Mouse (Mus musculus): ENCODE data around the gene Mlf2. TPM values are rescaled to one million over a fixed set of nuclear protein-coding genes. Genes with fewer than 3 reads are reported as not detected.

Gene Mlf2
- polyA plus RNA-seq, 1 experiment from 2014 or later, result 402 TPM

- Histone ChIP-seq H3K4me3 (peak overlapping the region; percentile 97), H3K36me3 (peaks cover 24% of the 10 kb centered on the region), H3K9me3 (no peaks in the 10 kb centered on the region), H3K27me3 (ENCODE audit: insufficient read depth, poor library complexity, severe bottlenecking) (peaks cover 13% of the 10 kb centered on the region), H3K4me1 (peaks cover 77% of the 10 kb centered on the region), H3K27ac (peak overlapping the region; percentile 99)
- WGBS, result 9% methylated on average over 12 of the region's 12 CpGs
- DNase-seq (ENCODE audit: low spot score), result no peak
Measured at GRCm38 (mm10) chr6:124915942-124916694, 15.1 kb upstream of the Mlf2 start.

GRCm38 (mm10) chr6:124916695-124917517 lies 14.3 kb upstream of the Mlf2 start:
- peak overlapping the region; percentile 99 for H3K27ac ChIP-seq
- under 1% methylated on average over 67 of the region's 67 CpGs for WGBS
- H3K36me3 ChIP-seq, result peaks cover 24% of the 10 kb centered on the region
- H3K27me3 ChIP-seq (ENCODE audit: insufficient read depth, poor library complexity, severe bottlenecking), result 0 out of 2 replicates have a peak, but pooled peaks cover 8% of the 10 kb centered on the region
- peaks cover 73% of the 10 kb centered on the region for H3K4me1 ChIP-seq
- H3K4me3 ChIP-seq, result peak overlapping the region; percentile 97
- H3K9me3 ChIP-seq, result no peaks in the 10 kb centered on the region
- DNase-seq (ENCODE audit: low spot score), result peak; percentile 88

- peak overlapping the region; percentile 99 for H3K27ac ChIP-seq
- peaks cover 24% of the 10 kb centered on the region for H3K36me3 ChIP-seq
- peaks cover 71% of the 10 kb centered on the region for H3K4me1 ChIP-seq
- 4% methylated on average over 75 of the region's 89 CpGs for WGBS
- 0 out of 2 replicates have a peak, but pooled peaks cover 8% of the 10 kb centered on the region for H3K27me3 ChIP-seq (ENCODE audit: insufficient read depth, poor library complexity, severe bottlenecking)
- no peaks in the 10 kb centered on the region for H3K9me3 ChIP-seq
- peak overlapping the region; percentile 97 for H3K4me3 ChIP-seq
- peak; percentile 96 for DNase-seq (ENCODE audit: low spot score)
Measured at GRCm38 (mm10) chr6:124917518-124918330, 13.5 kb upstream of the Mlf2 start.

GRCm38 (mm10) chr6:124918331-124918690 lies 12.9 kb upstream of the Mlf2 start:
- Histone ChIP-seq H3K4me1 (peaks cover 69% of the 10 kb centered on the region), H3K9me3 (no peaks in the 10 kb centered on the region), H3K4me3 (peak overlapping the region; percentile 97), H3K36me3 (peaks cover 20% of the 10 kb centered on the region), H3K27me3 (ENCODE audit: insufficient read depth, poor library complexity, severe bottlenecking) (0 out of 2 replicates have a peak, but pooled peaks cover 6% of the 10 kb centered on the region), H3K27ac (peak overlapping the region; percentile 99)
- DNase-seq (ENCODE audit: low spot score), result no peak
- WGBS, result 11% methylated on average over 7 of the region's 7 CpGs

GRCm38 (mm10) chr6:124918890-124919627 lies 12.1 kb upstream of the Mlf2 start:
- Histone ChIP-seq H3K27ac (peak overlapping the region; percentile 99), H3K4me3 (peak overlapping the region; percentile 97), H3K4me1 (peaks cover 62% of the 10 kb centered on the region), H3K36me3 (peaks cover 13% of the 10 kb centered on the region), H3K27me3 (ENCODE audit: insufficient read depth, poor library complexity, severe bottlenecking) (no peaks in the 10 kb centered on the region), H3K9me3 (no peaks in the 10 kb centered on the region)
- no peak for DNase-seq (ENCODE audit: low spot score)
- WGBS, result 24% methylated on average over 13 of the region's 14 CpGs

GRCm38 (mm10) chr6:124919695-124920317 lies 11.4 kb upstream of the Mlf2 start, which contains the start of gene Ptms:
Gene Ptms, minus strand, starts transcription at chr6:124920103.
- 1% methylated on average over 13 of the region's 13 CpGs for WGBS
- H3K27me3 ChIP-seq (ENCODE audit: insufficient read depth, poor library complexity, severe bottlenecking), result no peaks in the 10 kb centered on the region
- peak within 1 kb of the TSS; percentile 99 for H3K27ac ChIP-seq
- H3K36me3 ChIP-seq, result peaks cover 5% of the 10 kb centered on the region
- H3K4me1 ChIP-seq, result peaks cover 56% of the 10 kb centered on the region
- DNase-seq (ENCODE audit: low spot score), result peak; percentile 99
- peak within 1 kb of the TSS; percentile 97 for H3K4me3 ChIP-seq
- H3K9me3 ChIP-seq, result no peaks in the 10 kb centered on the region

GRCm38 (mm10) chr6:124920318-124921085 lies 10.7 kb upstream of the Mlf2 start:
- Histone ChIP-seq H3K36me3 (no peaks in the 10 kb centered on the region), H3K27ac (peak overlapping the region; percentile 99), H3K9me3 (no peaks in the 10 kb centered on the region), H3K27me3 (ENCODE audit: insufficient read depth, poor library complexity, severe bottlenecking) (no peaks in the 10 kb centered on the region), H3K4me3 (peak overlapping the region; percentile 97), H3K4me1 (peaks cover 54% of the 10 kb centered on the region)
- WGBS, result 29% methylated on average over 9 of the region's 9 CpGs
- DNase-seq (ENCODE audit: low spot score), result no peak

- no peaks in the 10 kb centered on the region for H3K36me3 ChIP-seq
- DNase-seq (ENCODE audit: low spot score), result no peak
- 63% methylated on average over 4 of the region's 4 CpGs for WGBS
- peaks cover 52% of the 10 kb centered on the region for H3K4me1 ChIP-seq
- no peak overlapping the region for H3K4me3 ChIP-seq
- H3K27me3 ChIP-seq (ENCODE audit: insufficient read depth, poor library complexity, severe bottlenecking), result no peaks in the 10 kb centered on the region
- H3K27ac ChIP-seq, result peak overlapping the region; percentile 99; the same call in 1 of the 2 replicates
- H3K9me3 ChIP-seq, result no peaks in the 10 kb centered on the region
Measured at GRCm38 (mm10) chr6:124921539-124921938, 9.6 kb upstream of the Mlf2 start.

- WGBS, result 27% methylated on average over 12 of the region's 12 CpGs
- H3K4me1 ChIP-seq, result peaks cover 28% of the 10 kb centered on the region
- H3K9me3 ChIP-seq, result no peaks in the 10 kb centered on the region
- H3K27me3 ChIP-seq (ENCODE audit: insufficient read depth, poor library complexity, severe bottlenecking), result no peaks in the 10 kb centered on the region
- H3K27ac ChIP-seq, result peak overlapping the region; percentile 71
- DNase-seq (ENCODE audit: low spot score), result no peak
- 0 out of 2 replicates have a peak overlapping the region, but pooled peaks have one; percentile 27 for H3K4me3 ChIP-seq
- no peaks in the 10 kb centered on the region for H3K36me3 ChIP-seq
Measured at GRCm38 (mm10) chr6:124925173-124925793, 5.9 kb upstream of the Mlf2 start.

- no peaks in the 10 kb centered on the region for H3K36me3 ChIP-seq
- peaks cover 27% of the 10 kb centered on the region for H3K4me1 ChIP-seq
- 36% methylated on average over 5 of the region's 5 CpGs for WGBS
- H3K27me3 ChIP-seq (ENCODE audit: insufficient read depth, poor library complexity, severe bottlenecking), result no peaks in the 10 kb centered on the region
- H3K4me3 ChIP-seq, result no peak overlapping the region
- peak overlapping the region; percentile 71 for H3K27ac ChIP-seq
- DNase-seq (ENCODE audit: low spot score), result no peak
- no peaks in the 10 kb centered on the region for H3K9me3 ChIP-seq
Measured at GRCm38 (mm10) chr6:124925941-124926340, 5.2 kb upstream of the Mlf2 start.

- DNase-seq (ENCODE audit: low spot score), result no peak
- peaks cover 43% of the 10 kb centered on the region for H3K4me1 ChIP-seq
- peak overlapping the region; percentile 94 for H3K27ac ChIP-seq
- no peaks in the 10 kb centered on the region for H3K9me3 ChIP-seq
- WGBS, result 68% methylated on average over 1 of the region's 1 CpGs
- peak overlapping the region; percentile 94 for H3K4me3 ChIP-seq
- peaks cover 25% of the 10 kb centered on the region for H3K36me3 ChIP-seq
- H3K27me3 ChIP-seq (ENCODE audit: insufficient read depth, poor library complexity, severe bottlenecking), result no peaks in the 10 kb centered on the region
Measured at GRCm38 (mm10) chr6:124930231-124930630, 955 bp upstream of the Mlf2 start.
